Comparison of ENCODE assay signal across 8 mouse cellular contexts in genomic region chr10:69398197-69398762, GRCm38 (mm10). TPM values are rescaled to one million over a fixed set of nuclear protein-coding genes. Genes with fewer than 3 reads are reported as not detected.
A peak's percentile ranks its signal among the peaks of the same experiment; 100 is the strongest.
DNase-seq lines count a peak whose midpoint lies in the region; ATAC-seq and TF ChIP-seq lines count a peak whose summit lies in the region.

No protein-coding gene starts in this region.

- H3K4me3 ChIP-seq in cortical plate, adult 2 months (ENCODE audit: insufficient read depth, low read length): peak overlapping the region; percentile 19; the same call in 1 of the 2 replicates
- H3K4me3 ChIP-seq in limb, embryonic 14.5 days (replicated peaks; ENCODE audit: low read length): peak overlapping the region; percentile 47

- H3K36me3 ChIP-seq in limb, embryonic 14.5 days (ENCODE audit: control insufficient read depth, insufficient read depth, low read length): no peaks in the 10 kb centered on the region

- no peak for TF ChIP-seq POLR2A in cortical plate, adult 2 months (IDR thresholded peaks at IDR 0.05; ENCODE audit: extremely low read depth, insufficient read depth, low read length)
- no peak for TF ChIP-seq POLR2A in limb, embryonic 14.5 days (IDR thresholded peaks at IDR 0.05; ENCODE audit: borderline replicate concordance, extremely low read depth, insufficient read depth, insufficient read length)

- H3K9ac ChIP-seq in limb, embryonic 14.5 days (ENCODE audit: low read depth, low read length, severe bottlenecking): peak overlapping the region; percentile 57

- intact Hi-C loops in gastrocnemius, postnatal 36 days (cut with DNase I): no loop called here
- intact Hi-C loops in heart, postnatal 10 days (cut with DNase I): no loop called here

- DNase-seq in gastrocnemius, postnatal 4 days (ENCODE audit: low spot score in 2 of 2): peak; percentile 22 to 23
- DNase-seq in gastrocnemius, postnatal 36 days: no peak
- DNase-seq in heart, postnatal 10 days: peak; percentile 40 to 41
- peak; percentile 8 for DNase-seq in limb, embryonic 14.5 days (ENCODE audit: low spot score)
- peak; percentile 91 for DNase-seq in retina, postnatal 1 day
- DNase-seq in left cerebral cortex, adult 18-20 months (ENCODE audit: low spot score in 2 of 2): no peak
- DNase-seq in frontal cortex, postnatal 14 days (ENCODE audit: low spot score in 2 of 2): no peak

- WGBS in limb, embryonic 14.5 days: 2% methylated on average over 26 of the region's 26 CpGs

- no peaks in the 10 kb centered on the region for H3K9me3 ChIP-seq in limb, embryonic 14.5 days (ENCODE audit: control insufficient read depth, low read length)

- no peak; the same call in 1 of the 2 replicates for ATAC-seq in limb, embryonic 14.5 days (ENCODE audit: low FRiP score, low read depth)

- TF ChIP-seq CTCF in cortical plate, adult 2 months (IDR thresholded peaks at IDR 0.05; ENCODE audit: extremely low read depth, insufficient read depth, low read length): no peak

- peaks cover 45% of the 10 kb centered on the region for H3K27me3 ChIP-seq in limb, embryonic 14.5 days (ENCODE audit: control insufficient read depth, insufficient read depth, low read length)

- H3K4me2 ChIP-seq in limb, embryonic 14.5 days (replicated peaks; ENCODE audit: low read depth, low read length, severe bottlenecking): peak overlapping the region; percentile 100

- no peak overlapping the region for H3K27ac ChIP-seq in cortical plate, adult 2 months (ENCODE audit: insufficient read depth, low read length)
- no peak overlapping the region for H3K27ac ChIP-seq in limb, embryonic 14.5 days (replicated peaks; ENCODE audit: low read depth, low read length)

- H3K4me1 ChIP-seq in cortical plate, adult 2 months (ENCODE audit: control insufficient read depth, insufficient read depth, low read length): peaks cover 2% of the 10 kb centered on the region
- H3K4me1 ChIP-seq in limb, embryonic 14.5 days (ENCODE audit: control insufficient read depth, insufficient read depth, low read length): peaks cover 3% of the 10 kb centered on the region; the same call in 1 of the 2 replicates

RNA-seq across cellular contexts. Expression of gene Ank3, which starts 0.3 kb away (rescaled TPM):
- total RNA-seq in gastrocnemius, postnatal 4 days (2021): 100 to 1,000 TPM in 1 of 2 experiments, 10 to 100 TPM in 1; 88.7 to 108 TPM
- total RNA-seq in gastrocnemius, postnatal 36 days (2021): 100 to 1,000 TPM in 1 of 2 experiments, 10 to 100 TPM in 1; 84.5 to 114 TPM
- polyA plus RNA-seq in cortical plate, adult 2 months (2012; rRNA removed): 187 and 188 TPM in 2 replicates
- total RNA-seq in heart, postnatal 10 days (2021): 10 to 100 TPM; 58.0 to 76.6 TPM
- polyA plus RNA-seq in limb, embryonic 14.5 days (2012; rRNA removed): 12.8 and 14.8 TPM in 2 replicates
- polyA plus RNA-seq in limb, embryonic 14.5 days (2014; fragmentation: Nextera tagmentation; extraction: Ambion mirVana): 25.2 and 29.5 TPM in 2 replicates
- total RNA-seq in left cerebral cortex, adult 18-20 months (2021): 100 to 1,000 TPM; 407 to 424 TPM

RNA-seq across cellular contexts. Expression of gene Cdk1, which starts 45.5 kb away (rescaled TPM):
- 10 to 100 TPM; 52.7 to 56.0 TPM for total RNA-seq in gastrocnemius, postnatal 4 days (2021)
- total RNA-seq in gastrocnemius, postnatal 36 days (2021): 1 to 10 TPM in 1 of 2 experiments, under 1 TPM in 1; 0.86 to 1.6 TPM
- polyA plus RNA-seq in cortical plate, adult 2 months (2012; rRNA removed): 0.95 and 2.5 TPM in 2 replicates
- 10 to 100 TPM; 40.3 to 40.8 TPM for total RNA-seq in heart, postnatal 10 days (2021)
- polyA plus RNA-seq in limb, embryonic 14.5 days (2012; rRNA removed): 339 and 379 TPM in 2 replicates
- 408 and 419 TPM in 2 replicates for polyA plus RNA-seq in limb, embryonic 14.5 days (2014; fragmentation: Nextera tagmentation; extraction: Ambion mirVana)
- total RNA-seq in left cerebral cortex, adult 18-20 months (2021): not detected

Comparison
In these comparisons a context has a peak if more than half of its experiments do, and no peak if none do; other contexts are left out.
1. DNase-seq: peak in gastrocnemius, postnatal 4 days (2 of 2), heart, postnatal 10 days (2 of 2), limb, embryonic 14.5 days (single experiment) and retina, postnatal 1 day (single experiment); none in gastrocnemius, postnatal 36 days (0 of 2), left cerebral cortex, adult 18-20 months (0 of 2) and frontal cortex, postnatal 14 days (0 of 2).
2. RNA of gene Cdk1, which starts 45.5 kb away (total RNA-seq): 52.7 to 56.0 TPM in gastrocnemius, postnatal 4 days and 40.3 to 40.8 TPM in heart, postnatal 10 days; 0.86 to 1.6 TPM in gastrocnemius, postnatal 36 days and not detected in left cerebral cortex, adult 18-20 months; every median in the first group is over 10 times any median in the second.